Mouse (Mus musculus) thymus, postnatal 36 days (tissue): Measurements from ENCODE around the gene Tctex1d4.

Experiments used
- DNase-seq, 2 experiments: peaks; one replicate each; pipeline ENCODE4 v3.0.0; 2022; ENCODE audit warnings: mixed read lengths in 2 of 2

Tctex1d4 gene

GRCm38 (mm10) chr4:117140613-117141012, 14.0 kb downstream of the Tctex1d4 start:
- no peak for DNase-seq

DNA sequence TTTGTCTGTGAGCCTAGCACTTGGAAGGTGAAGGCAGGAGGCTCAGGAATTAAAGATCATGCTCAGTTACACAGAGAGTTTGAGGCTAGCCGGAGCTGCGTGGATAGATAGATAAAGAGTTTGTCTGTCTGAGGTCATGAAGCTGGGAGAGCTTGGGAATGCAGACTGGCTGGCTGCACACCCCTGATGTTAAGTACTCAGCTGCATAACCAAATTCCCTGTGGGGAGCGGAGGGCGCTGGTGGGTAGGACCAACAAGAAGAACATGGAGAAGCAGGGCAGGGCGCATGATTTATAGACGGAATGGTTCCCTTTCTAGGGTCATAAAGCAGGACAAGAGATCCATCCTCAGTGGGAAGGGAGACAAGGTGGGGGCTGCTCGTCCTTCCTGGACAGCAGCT, 16.4 kb downstream of the Tctex1d4 start:
- no peak for DNase-seq

GRCm38 (mm10) chr4:117145248-117145647, 18.7 kb downstream of the Tctex1d4 start:
- no peak for DNase-seq

DNA sequence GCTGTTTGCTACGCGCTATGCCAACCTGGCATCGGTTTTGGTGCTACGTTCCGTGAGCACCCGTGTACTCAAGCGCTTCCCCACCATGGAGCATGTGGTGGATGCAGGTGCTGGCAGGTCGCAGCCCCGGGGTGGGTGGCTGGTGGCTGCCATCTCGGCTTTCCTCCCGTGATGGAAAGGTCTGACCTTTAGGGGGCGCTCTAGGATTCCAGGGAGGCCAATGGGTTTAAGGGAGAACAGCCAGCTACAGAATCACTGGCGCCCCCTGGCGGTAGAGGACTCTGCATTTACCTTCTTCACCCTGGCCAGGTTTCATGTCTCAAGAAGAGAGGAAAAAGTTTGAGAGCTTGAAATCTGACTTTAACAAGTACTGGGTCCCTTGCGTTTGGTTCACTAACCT, 19.6 kb downstream of the Tctex1d4 start:
- DNase-seq = peak; percentile 84 to 86

DNA sequence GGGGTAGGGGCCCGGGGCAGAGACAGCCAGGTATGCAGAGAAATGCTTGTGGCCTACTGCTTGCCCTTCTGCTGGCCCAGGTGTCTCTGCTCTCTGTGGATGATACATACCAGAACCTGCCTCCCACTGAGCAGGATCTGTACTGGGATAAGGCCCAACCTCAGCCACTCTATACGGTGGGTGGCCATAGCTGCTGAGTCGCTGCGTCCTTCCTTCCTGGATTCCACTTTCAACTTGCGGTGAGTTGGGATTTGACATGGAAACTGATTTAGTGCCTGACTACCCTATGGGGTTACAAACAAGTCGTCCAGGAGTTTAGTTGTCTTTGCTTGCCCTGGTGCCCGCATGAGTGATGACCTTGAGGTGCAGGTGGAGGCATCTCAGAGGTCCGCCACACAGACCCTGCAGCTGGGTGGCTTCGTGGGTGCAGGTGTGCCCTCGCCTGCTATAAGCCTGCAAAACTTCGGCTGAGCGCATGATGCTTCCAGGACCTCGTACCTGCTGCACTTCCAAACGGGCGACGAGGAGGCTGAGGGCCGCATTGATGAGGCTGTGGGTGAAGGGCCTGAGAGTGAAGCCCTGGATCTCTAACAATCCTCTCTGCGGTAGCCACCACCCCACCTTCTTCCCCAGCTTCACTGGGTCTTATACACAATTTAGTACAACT, 21.6 kb downstream of the Tctex1d4 start:
- no peak for DNase-seq

DNA sequence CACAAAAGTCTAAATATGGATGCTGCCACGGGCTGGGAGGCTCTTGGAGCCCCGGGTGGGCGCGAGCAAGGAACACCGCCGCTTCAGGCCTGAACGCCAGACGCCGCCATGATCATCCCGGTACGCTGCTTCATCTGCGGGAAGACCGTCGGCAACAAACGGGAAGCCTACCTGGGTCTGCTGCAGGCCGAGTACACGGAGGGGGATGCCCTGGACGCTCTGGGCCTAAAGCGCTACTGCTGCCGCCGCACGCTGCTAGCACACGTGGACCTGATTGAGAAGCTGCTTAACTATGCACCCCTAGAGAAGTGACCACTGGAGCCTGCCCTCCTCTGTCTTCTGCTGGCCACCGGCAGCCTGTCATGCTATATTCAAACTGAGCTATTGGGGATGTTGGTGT, 22.2 kb downstream of the Tctex1d4 start:
- no peak for DNase-seq

GRCm38 (mm10) chr4:117149291-117150211, 23.0 kb downstream of the Tctex1d4 start:
- no peak for DNase-seq

DNA sequence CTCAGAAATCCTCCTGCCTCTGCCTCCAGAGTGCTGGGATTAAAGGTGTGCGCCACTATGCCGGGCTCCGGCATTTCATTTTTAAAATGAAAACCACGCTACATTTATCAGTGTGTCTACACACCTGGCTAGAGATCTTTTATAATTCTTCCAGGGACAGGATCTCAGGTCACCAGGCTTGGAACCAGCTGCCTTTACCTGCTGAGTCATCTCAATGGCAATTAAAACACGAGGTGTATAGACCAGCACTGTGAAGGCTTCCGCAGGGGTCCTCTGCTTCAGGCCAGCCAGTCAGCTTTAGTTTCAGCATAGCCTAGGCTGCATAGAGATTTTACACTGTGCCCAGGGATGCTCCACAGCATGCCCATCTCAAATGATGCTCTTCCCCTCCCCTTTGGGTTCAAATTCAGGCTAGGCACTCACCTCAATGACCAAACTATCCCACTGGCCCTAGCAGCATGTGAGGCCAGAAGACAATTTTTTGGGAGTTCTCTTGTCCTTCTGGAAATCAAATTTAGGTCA, 23.7 kb downstream of the Tctex1d4 start:
- no peak for DNase-seq

GRCm38 (mm10) chr4:117151416-117151815, 24.8 kb downstream of the Tctex1d4 start:
- DNase-seq = no peak

DNA sequence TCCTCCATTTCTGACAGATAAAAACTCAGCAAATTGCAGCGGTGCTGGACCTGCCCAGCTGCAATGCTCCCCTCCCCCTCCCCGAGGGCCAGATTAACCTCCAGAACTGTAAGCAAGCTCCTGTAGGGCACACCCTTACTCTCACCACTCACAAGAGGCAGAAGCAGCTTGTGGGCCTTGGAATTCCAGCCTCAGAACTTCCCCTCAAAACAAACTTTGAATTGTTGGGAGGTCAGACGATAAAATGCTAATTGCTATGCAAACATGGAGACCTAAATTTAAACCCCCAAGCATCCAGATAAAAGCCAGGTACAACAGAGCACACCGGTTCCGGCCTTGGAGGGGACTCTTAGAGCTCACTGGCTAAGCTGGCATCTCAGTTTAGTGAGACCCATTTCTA, 26.1 kb downstream of the Tctex1d4 start:
- DNase-seq = no peak

DNA sequence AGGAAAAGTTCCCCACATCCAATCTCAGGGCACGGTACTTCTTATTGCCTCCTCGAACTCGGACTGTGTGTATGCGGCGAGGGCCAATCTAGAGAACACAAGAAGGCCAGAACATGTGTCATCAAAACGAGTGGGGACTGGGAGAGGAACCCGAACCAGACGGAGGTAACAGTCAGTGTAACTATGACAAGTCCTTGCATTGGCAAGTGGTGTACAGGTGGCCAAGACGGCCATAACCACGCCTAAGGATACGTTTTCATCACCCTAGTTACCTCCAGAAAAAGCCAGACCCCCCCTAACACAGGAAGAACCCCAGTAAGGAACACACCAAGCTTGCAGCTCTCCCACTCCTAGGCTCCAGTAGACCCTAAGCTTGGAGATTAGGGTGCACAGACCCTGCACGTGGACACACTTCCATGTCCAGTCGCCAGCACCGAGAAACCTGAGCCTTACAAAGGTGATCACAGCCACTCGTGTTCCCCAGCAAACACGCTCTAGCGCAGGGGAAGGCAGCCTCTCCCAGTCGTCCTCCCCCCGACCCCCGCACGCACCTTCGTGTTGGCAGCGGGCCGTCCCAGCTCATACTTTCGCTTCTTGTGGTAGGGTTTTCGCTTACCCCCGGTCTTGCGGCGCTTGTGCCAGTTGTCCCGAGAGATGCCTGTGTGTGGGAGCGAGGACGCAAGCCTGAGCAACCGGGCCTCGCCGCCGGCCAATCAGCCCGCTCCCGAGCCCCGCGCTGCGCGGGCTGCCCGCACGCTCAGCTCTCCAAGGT, 28.6 kb downstream of the Tctex1d4 start:
- DNase-seq = peak in 1 of 2 experiments; percentile 16

DNA sequence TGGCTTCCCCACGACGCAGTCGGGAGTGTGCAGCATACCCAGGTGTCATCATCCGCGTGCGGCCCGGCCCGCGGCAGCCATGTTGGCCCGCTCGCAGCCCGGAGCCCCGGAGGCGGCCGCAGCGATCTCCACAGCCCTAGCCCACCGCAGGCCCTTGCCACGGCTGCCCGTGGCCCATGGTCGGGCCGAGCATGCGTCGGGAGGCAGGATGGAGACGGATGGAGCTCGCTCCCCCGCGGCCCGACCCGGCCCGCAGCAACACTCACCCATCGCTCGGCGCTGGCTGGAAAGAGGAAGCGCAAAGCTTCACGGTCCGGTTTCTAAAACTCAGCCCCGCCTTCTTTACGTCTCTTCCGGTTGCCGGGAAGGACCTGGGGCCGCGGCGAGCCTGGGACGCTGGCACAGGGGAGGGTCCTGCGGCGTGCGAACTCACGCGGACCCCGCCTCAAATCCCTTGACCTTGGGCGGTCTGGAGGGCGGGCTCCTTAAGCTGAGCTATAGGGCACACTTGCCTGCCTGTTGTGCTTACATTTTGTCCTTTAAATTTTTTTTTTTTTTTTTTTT, 29.3 kb downstream of the Tctex1d4 start, which contains the start of gene Rps8:
Gene Rps8, minus strand, starts transcription at position 452 of the 564 bp plus-strand sequence.
- peak; percentile 79 to 85 for DNase-seq

- DNase-seq = no peak
Observed at GRCm38 (mm10) chr4:117156372-117156771, 29.8 kb downstream of the Tctex1d4 start.

DNA sequence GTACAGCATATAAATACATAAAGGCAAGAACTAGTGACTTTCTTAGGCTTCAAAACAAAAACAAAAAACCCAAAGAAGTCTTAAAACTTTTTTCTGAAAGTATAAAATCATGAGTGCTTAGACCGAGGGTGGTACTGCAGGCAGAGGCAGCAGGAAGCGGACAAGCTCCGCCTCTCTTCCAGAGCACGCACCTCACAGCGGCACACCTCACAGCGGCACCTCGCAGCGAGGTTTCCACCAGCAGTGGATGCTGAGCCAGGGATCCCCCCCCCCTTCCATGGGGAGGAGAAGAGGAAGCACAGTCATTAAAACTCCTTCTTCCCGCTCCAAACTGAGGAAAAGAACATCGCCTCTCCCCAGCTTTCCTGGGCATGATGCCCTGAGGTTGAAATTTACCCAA, 33.1 kb downstream of the Tctex1d4 start:
- DNase-seq = no peak

DNA sequence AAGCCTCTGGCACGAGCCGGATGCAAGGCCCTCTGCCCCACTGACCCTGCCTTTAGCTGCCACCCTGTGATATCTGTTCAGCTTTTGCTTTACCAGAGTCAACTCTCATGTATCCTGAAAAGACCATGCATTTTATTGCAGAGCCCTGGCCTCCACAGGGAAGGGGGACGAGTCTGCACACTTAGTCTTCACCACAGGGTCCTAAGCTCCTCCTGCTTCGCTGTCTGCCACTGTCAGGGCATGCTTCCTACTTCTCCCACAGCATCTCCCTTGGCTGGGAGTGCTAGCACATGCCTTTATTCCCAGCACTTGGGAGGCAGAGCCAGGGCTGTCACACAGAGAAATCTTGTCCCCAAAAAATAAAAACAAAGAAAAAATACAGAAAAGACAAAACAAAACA, 34.6 kb downstream of the Tctex1d4 start:
- no peak for DNase-seq

- no peak for DNase-seq
Observed at GRCm38 (mm10) chr4:117169936-117170335, 43.3 kb downstream of the Tctex1d4 start.
